Mouse (Mus musculus): ENCODE data around the gene Gpr39.

The Gpr39 gene

GRCm38 (mm10) chr1:125808426-125808825, 131.6 kb downstream of the Gpr39 start:
- no peak for DNase-seq (ENCODE audit: low read depth)

GRCm38 (mm10) chr1:125813141-125813782, 136.5 kb downstream of the Gpr39 start:
- DNase-seq (ENCODE audit: low read depth) = no peak

GRCm38 (mm10) chr1:125821101-125821500, 144.3 kb downstream of the Gpr39 start:
- DNase-seq (ENCODE audit: low read depth) = no peak

- DNase-seq (ENCODE audit: low read depth) = no peak
Observed at GRCm38 (mm10) chr1:125823611-125824010, 146.8 kb downstream of the Gpr39 start.

GRCm38 (mm10) chr1:125837507-125837906, 160.7 kb downstream of the Gpr39 start:
- no peak for DNase-seq (ENCODE audit: low read depth)

GRCm38 (mm10) chr1:125839746-125840392, 163.1 kb downstream of the Gpr39 start:
- no peak for DNase-seq (ENCODE audit: low read depth)

- DNase-seq (ENCODE audit: low read depth) = no peak
Observed at GRCm38 (mm10) chr1:125854646-125855045, 177.9 kb downstream of the Gpr39 start.

- no peak for DNase-seq (ENCODE audit: low read depth)
Observed at GRCm38 (mm10) chr1:125858631-125859030, 181.8 kb downstream of the Gpr39 start.

- no peak for DNase-seq (ENCODE audit: low read depth)
Observed at GRCm38 (mm10) chr1:125870056-125870455, 193.3 kb downstream of the Gpr39 start.

- DNase-seq (ENCODE audit: low read depth) = no peak
Observed at GRCm38 (mm10) chr1:125893158-125893557, 216.4 kb downstream of the Gpr39 start.

- no peak for DNase-seq (ENCODE audit: low read depth)
Observed at GRCm38 (mm10) chr1:125910211-125910870, 233.5 kb downstream of the Gpr39 start.

- DNase-seq (ENCODE audit: low read depth) = no peak
Observed at GRCm38 (mm10) chr1:125910871-125911265, 234.1 kb downstream of the Gpr39 start.

- DNase-seq (ENCODE audit: low read depth) = no peak
Observed at GRCm38 (mm10) chr1:125911337-125911900, 234.6 kb downstream of the Gpr39 start.

- no peak for DNase-seq (ENCODE audit: low read depth)
Observed at GRCm38 (mm10) chr1:125911901-125912445, 235.2 kb downstream of the Gpr39 start.

GRCm38 (mm10) chr1:125912601-125913600, 236.1 kb downstream of the Gpr39 start, which contains the start of gene Lypd1:
Lypd1 (minus strand) TSS chr1:125913101.
- no peak for DNase-seq (ENCODE audit: low read depth)

- DNase-seq (ENCODE audit: low read depth) = no peak
Observed at GRCm38 (mm10) chr1:125920696-125921095, 243.9 kb downstream of the Gpr39 start.

- no peak for DNase-seq (ENCODE audit: low read depth)
Observed at GRCm38 (mm10) chr1:125923062-125923461, 246.3 kb downstream of the Gpr39 start.

Data from c-Kit-positive CD71-negative TER-119-negative erythroid progenitor cells, embryonic 14.5 days (primary cell).